Mouse (Mus musculus) left cerebral cortex, postnatal 10 days (tissue): Measurements from ENCODE around the gene Adgrl3. TPM values are rescaled to one million over a fixed set of nuclear protein-coding genes. Genes with fewer than 3 reads are reported as not detected.

Experiments
- DNase-seq, 2 experiments: peaks; one replicate each; pipeline ENCODE4 v3.0.0; 2021 to 2022; ENCODE audit warnings: low spot score in 2 of 2, mixed read lengths in 1 of 2; ENCODE audit errors: extremely low spot score in 1 of 2
- intact Hi-C: fragments of 180-260 bp; cut with DNase I; formaldehyde crosslinking; loops from one replicate; pipeline ENCODE4 v1.15.1; 2025
- total RNA-seq, 2 experiments: library from RNA; stranded (reverse); gene quantifications; 2 replicates each; pipeline ENCODE4 v1.2.3; 2021

The Adgrl3 gene
- total RNA-seq, 2 experiments from 2014 or later, result 218 to 221 TPM

DNA sequence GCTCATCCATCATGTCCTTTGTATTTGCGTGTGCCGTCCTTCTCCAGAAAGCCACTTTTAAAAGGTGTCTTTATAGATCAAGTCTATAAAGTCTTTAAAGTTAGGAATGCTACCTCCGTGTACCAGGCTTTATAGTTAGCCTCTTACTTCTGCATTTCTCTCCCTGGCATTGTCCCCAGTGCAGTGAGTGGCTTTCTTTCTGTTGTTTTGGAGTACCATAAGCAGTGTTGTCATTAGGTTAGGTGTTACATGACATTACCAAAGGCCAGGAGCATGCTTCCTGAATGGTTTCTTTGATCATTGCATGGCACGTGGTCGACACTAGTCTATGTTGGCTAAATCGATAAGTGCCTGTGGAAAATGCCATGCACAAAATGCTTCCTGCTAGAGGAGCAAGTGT is 48.2 kb downstream of the Adgrl3 start:
- intact Hi-C loops, result no loop called here
- DNase-seq, result no peak

GRCm38 (mm10) chr5:81068839-81069238 is 48.9 kb downstream of the Adgrl3 start:
- no peak for DNase-seq
- intact Hi-C loops, result no loop called here

DNA sequence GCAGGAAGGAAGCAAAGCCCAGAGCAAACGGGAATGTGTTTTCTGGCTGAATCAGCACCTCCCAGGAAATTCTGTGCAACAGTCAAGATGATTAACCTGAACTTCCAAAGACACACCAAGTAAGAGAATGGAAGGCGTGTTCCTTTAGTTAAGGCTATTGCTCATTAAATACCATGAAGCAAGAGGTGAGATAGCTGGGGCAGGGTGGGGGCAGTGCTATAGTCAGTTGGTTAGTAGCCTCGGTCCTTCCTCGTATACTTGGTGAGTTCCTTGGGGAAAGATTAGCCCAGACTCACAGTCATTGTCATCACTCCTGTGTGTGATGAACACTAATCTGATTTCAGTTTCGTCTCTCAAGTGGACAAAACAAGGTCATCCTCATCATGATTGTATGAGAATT is 53.0 kb downstream of the Adgrl3 start:
- intact Hi-C loops, result no loop called here
- no peak for DNase-seq

- no peak for DNase-seq
- intact Hi-C loops, result no loop called here
Observed at GRCm38 (mm10) chr5:81073875-81074274, 53.9 kb downstream of the Adgrl3 start.

DNA sequence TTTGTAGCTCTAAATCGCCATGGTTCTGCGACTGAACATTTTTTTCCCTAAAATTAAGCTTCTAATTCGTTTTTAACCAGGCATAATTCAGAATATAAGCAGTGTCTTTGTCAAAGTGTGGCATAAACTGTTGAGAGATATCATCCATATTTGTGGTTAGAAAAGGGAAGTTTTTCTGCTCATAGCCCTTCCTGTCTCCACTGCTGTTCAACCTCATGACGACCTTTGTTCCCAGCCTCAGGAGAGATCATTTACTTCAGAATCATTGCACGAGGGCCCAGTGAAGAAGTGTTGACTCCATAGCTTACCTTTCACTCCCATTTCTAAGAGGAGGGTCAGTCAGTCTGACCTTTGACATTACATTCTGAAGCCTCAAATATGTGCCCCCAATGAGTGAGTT is 56.4 kb downstream of the Adgrl3 start:
- intact Hi-C loops, result no loop called here
- no peak for DNase-seq

- intact Hi-C loops, result no loop called here
- no peak for DNase-seq
Observed at GRCm38 (mm10) chr5:81077031-81077430, 57.1 kb downstream of the Adgrl3 start.

- no peak for DNase-seq
- intact Hi-C loops, result no loop called here
Observed at GRCm38 (mm10) chr5:81077990-81078389, 58.1 kb downstream of the Adgrl3 start.

DNA sequence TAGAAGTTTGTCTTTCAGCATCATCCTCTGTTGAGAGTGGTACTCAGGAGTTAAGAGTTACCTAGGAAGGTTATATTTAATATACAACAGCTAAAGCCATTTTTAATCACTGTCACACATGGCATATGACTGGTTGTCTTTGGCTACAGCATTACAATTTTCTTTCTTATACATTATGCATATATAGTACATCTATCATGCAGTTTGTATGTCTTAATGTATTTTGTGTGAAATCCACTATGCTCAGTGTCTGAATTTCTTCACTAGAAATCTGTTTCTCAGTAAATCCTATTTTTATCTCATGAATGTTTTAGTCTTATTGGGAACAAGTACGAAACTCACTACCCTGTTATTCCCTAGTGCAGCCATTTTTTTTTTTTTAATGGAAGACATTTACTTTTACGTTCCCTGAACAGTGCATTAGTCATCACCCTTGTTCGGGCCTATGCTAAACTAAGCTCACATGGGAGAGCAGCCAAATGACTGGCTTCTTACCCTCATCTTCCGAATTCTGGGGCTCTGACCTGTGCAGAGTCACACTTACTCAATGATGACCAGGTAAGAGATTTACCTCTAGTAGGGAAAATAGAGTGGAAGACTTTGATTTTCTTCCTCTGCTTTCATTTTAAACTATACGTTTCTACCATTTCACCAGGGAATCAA is 63.9 kb downstream of the Adgrl3 start:
- intact Hi-C loops, result no loop called here
- no peak for DNase-seq

- intact Hi-C loops, result no loop called here
Observed at GRCm38 (mm10) chr5:81085152-81085551, 65.2 kb downstream of the Adgrl3 start.

DNA sequence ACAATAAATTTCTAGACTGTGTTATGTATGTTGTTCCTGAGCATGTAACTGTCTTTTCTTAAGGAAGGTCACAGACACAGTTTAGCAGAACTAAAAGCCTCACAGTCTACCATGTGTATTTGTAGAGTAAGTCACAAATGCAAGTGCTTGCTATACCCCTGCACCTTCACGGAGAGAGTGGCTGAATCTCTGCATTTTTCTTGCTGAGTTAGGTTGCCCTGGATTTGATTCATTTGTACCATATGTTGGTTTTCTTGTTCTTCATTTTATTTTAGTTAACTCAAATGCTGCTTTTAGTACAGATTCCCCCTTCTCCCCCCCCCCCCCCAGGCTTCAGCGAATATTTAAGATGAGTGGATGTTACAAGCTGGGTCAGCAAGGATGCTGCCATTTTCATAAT is 68.7 kb downstream of the Adgrl3 start:
- DNase-seq, result no peak

More at GRCm38 (mm10) chr5:81085152-81085551, 65.2 kb downstream of the Adgrl3 start:
- DNase-seq, result no peak

GRCm38 (mm10) chr5:81094618-81095017 is 74.7 kb downstream of the Adgrl3 start:
- intact Hi-C loops, result no loop called here
- DNase-seq, result no peak

More for the DNA sequence above, 68.7 kb downstream of the Adgrl3 start:
- intact Hi-C loops, result no loop called here

DNA sequence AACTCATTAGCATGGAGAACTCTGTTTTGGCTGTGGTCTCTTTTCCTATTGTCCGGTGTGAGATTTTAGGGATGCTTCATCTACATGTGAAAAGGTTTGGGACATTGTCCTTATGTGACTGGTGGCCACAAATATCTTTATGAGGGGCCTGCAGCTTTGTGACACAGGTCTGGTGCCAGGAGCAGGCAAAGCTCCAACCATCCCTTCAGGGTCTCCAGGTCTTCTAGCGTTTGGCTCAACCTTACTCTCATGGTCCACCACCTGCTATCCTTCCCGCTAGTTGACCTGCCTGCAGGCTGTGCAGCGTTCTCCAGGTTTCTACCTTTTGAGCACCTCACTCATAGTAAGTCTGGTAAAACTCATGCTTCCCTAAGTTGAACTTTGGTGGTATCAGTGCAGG is 77.2 kb downstream of the Adgrl3 start:
- no peak for DNase-seq
- intact Hi-C loops, result no loop called here

DNA sequence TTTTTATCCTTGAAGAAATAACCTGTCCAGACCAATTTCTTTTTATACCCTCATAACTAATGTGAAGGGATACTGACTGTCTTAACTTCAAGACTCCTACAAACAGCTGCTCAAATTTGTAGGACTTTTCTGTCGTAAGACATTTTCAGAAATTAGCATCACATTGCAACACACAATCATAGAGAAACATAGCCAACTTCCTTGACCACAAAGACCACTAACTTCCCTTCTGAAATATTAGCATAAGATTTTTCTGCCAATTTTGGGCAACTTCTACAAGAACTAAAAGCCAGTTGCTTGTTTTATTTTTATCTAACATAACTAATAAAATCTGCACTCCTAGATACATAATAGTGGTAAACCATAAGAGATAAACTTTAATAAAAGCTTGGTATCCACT is 87.5 kb downstream of the Adgrl3 start:
- DNase-seq, result no peak
- intact Hi-C loops, result no loop called here

GRCm38 (mm10) chr5:81124483-81124882 is 104.5 kb downstream of the Adgrl3 start:
- no peak for DNase-seq
- intact Hi-C loops, result no loop called here

DNA sequence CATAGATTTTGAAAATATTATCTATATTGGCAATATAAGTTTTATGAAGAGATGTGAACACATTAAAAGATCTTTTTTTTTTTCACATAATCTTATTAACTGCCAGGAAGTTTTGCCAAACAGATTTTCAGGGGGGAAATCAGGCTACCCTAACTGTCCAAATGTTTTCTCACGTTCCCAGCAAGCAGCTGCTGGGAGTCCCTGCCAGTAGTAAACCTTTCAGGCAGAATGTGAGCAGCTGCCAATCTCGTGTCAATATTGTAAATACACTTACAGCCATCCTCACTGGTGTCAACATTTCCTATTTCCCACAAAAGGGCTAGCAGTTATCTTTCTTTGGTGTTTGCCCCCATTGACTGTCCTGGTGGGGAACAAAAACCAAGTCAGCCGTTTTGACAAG is 107.7 kb downstream of the Adgrl3 start:
- intact Hi-C loops, result no loop called here
- no peak for DNase-seq

DNA sequence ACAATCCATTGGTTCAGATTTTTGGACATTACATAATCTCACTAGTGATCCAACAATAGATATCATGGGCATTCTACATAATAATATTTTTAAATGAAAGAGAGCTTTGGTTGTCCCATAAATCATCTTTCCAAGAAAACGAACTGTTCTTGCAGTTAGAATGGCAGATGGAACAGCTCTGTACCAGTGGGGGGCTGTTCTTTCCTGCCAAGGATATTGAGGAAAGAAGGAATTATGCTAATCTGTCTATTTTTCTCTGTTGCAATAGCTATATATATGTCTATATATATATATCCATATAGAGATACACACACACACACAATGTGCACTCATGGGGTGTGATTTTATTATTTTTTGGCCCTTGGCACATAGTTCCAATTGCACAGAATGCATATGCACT is 116.5 kb downstream of the Adgrl3 start:
- intact Hi-C loops, result no loop called here
- no peak for DNase-seq

GRCm38 (mm10) chr5:81155791-81156190 is 135.9 kb downstream of the Adgrl3 start:
- intact Hi-C loops, result loop anchor here (10.0 kb wide), 1 partner anchor 131 kb away; the partner anchor contains the start of gene Adgrl3
- peak in 1 of 2 experiments; percentile 37 for DNase-seq

DNA sequence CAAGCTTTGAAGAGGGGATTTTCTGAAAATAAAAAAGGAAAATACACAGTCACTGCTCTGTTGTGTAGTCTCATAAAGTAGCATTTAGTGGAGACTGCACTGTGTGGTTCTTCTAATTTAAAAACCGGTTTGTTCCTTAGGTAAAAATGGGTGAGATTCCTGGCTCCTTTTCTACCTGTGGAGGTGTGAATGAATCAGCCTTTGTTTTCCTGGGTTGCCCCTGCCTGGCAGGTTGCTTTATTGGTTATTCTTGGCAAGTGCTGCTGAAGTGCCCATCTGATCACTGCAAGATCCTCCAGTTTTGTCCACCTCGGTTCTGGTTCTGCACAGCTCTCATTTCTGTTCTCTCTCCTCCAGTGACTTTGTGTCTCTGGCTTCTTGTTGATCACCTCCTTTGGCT is 136.3 kb downstream of the Adgrl3 start:
- intact Hi-C loops, result loop anchor here (10.0 kb wide), 1 partner anchor 131 kb away; the partner anchor contains the start of gene Adgrl3
- DNase-seq, result no peak

DNA sequence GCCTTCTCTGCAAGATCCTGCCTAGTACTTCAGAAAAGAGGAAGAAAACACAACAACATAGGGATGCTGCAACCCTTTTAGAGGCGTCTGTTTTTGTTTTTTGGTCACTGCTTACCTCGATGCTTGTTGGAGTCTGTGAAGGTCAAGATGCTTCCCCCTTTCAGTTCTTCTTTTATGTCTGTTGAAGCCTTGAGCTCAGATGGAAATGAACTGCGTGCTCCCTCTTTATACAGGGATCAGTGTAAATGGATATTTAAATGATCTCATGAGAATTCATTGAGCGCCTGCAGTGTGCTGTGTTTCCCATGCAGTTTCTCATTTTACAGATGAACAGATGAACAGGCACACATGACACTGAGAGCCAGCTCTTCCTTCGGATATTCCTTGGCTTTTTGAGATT is 136.9 kb downstream of the Adgrl3 start:
- no peak for DNase-seq
- intact Hi-C loops, result loop anchor here (10.0 kb wide), 1 partner anchor 132 kb away; the partner anchor contains the start of gene Adgrl3

GRCm38 (mm10) chr5:81159013-81159412 is 139.1 kb downstream of the Adgrl3 start:
- DNase-seq, result no peak
- intact Hi-C loops, result loop anchor here (10.0 kb wide), 1 partner anchor 134 kb away; the partner anchor contains the start of gene Adgrl3

DNA sequence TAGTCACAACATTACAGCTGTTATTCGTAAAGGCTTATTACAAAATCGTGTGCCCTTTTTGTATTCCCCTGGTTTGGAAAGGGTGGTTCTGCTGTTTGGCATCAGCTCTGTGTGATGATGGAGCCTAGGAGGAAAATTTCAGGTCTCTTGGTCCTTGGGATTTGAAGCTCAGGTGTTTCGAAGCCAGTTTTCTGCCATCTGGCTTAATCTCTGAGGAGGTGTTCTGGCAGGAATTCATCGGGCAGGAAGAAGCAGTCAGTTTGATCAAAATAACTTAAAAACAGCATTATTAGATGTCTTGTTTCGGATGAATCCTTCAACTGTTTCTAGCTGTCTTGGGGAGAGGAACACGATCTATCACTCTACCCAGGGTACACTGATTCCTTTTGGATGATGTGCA is 140.5 kb downstream of the Adgrl3 start:
- no peak for DNase-seq
- intact Hi-C loops, result no loop called here
